Mouse (Mus musculus): Measurements from ENCODE around the gene Hoxd3. TPM values are rescaled to one million over a fixed set of nuclear protein-coding genes. Genes with fewer than 3 reads are reported as not detected.

Hoxd3 gene
- polyA plus RNA-seq, 1 experiment from 2014 or later = not detected

GRCm38 (mm10) chr2:74720384-74720783 lies 8.7 kb downstream of the Hoxd3 start:
- no peak overlapping the region for H3K9ac ChIP-seq (replicated peaks)
- no peak overlapping the region for H3K4me2 ChIP-seq (replicated peaks)
- no peak overlapping the region for H3K27ac ChIP-seq (replicated peaks)
- ATAC-seq (ENCODE audit: low FRiP score, low read depth) = no peak
- no peak overlapping the region for H3K4me3 ChIP-seq
- H3K4me1 ChIP-seq = peaks cover 4% of the 10 kb centered on the region; the same call in 1 of the 2 replicates
- WGBS = 5% methylated on average over 2 of the region's 2 CpGs
- H3K27me3 ChIP-seq = peaks cover 100% of the 10 kb centered on the region
- no peaks in the 10 kb centered on the region for H3K36me3 ChIP-seq
- no peaks in the 10 kb centered on the region for H3K9me3 ChIP-seq

- ATAC-seq (ENCODE audit: low FRiP score, low read depth) = no peak
- Histone ChIP-seq H3K9me3 (no peaks in the 10 kb centered on the region), H3K9ac (replicated peaks) (no peak overlapping the region), H3K36me3 (no peaks in the 10 kb centered on the region), H3K27me3 (peaks cover 100% of the 10 kb centered on the region), H3K27ac (replicated peaks) (no peak overlapping the region), H3K4me3 (no peak overlapping the region), H3K4me2 (replicated peaks) (no peak overlapping the region), H3K4me1 (peaks cover 1% of the 10 kb centered on the region; the same call in 1 of the 2 replicates)
- 0% methylated on average over 5 of the region's 5 CpGs for WGBS
These were observed 9.3 kb downstream of the Hoxd3 start for GRCm38 (mm10) chr2:74720955-74721491.

GRCm38 (mm10) chr2:74721882-74722281 lies 10.2 kb downstream of the Hoxd3 start:
- Histone ChIP-seq H3K4me1 (no peaks in the 10 kb centered on the region), H3K27me3 (peaks cover 100% of the 10 kb centered on the region), H3K27ac (replicated peaks) (no peak overlapping the region), H3K9ac (replicated peaks) (no peak overlapping the region), H3K9me3 (no peaks in the 10 kb centered on the region), H3K36me3 (no peaks in the 10 kb centered on the region), H3K4me2 (replicated peaks) (no peak overlapping the region), H3K4me3 (no peak overlapping the region)
- ATAC-seq (ENCODE audit: low FRiP score, low read depth) = no peak
- 3% methylated on average over 6 of the region's 6 CpGs for WGBS

- Histone ChIP-seq H3K27ac (replicated peaks) (no peak overlapping the region), H3K9me3 (no peaks in the 10 kb centered on the region), H3K4me1 (0 out of 2 replicates have a peak, but pooled peaks cover 5% of the 10 kb centered on the region), H3K4me2 (replicated peaks) (no peak overlapping the region), H3K27me3 (peaks cover 100% of the 10 kb centered on the region), H3K9ac (replicated peaks) (no peak overlapping the region), H3K36me3 (no peaks in the 10 kb centered on the region), H3K4me3 (no peak overlapping the region)
- ATAC-seq (ENCODE audit: low FRiP score, low read depth) = no peak
- 5% methylated on average over 8 of the region's 8 CpGs for WGBS
These were observed 11.2 kb downstream of the Hoxd3 start for GRCm38 (mm10) chr2:74722949-74723348.

- Histone ChIP-seq H3K9me3 (no peaks in the 10 kb centered on the region), H3K4me1 (0 out of 2 replicates have a peak, but pooled peaks cover 5% of the 10 kb centered on the region), H3K27ac (replicated peaks) (no peak overlapping the region), H3K9ac (replicated peaks) (no peak overlapping the region), H3K36me3 (no peaks in the 10 kb centered on the region), H3K4me3 (no peak overlapping the region), H3K27me3 (peaks cover 100% of the 10 kb centered on the region), H3K4me2 (replicated peaks) (no peak overlapping the region)
- WGBS = 6% methylated on average over 7 of the region's 7 CpGs
- no peak for ATAC-seq (ENCODE audit: low FRiP score, low read depth)
These were observed 12.7 kb downstream of the Hoxd3 start for GRCm38 (mm10) chr2:74724244-74725015.

- no peak overlapping the region for H3K4me2 ChIP-seq (replicated peaks)
- no peak overlapping the region for H3K4me3 ChIP-seq
- 0 out of 2 replicates have a peak, but pooled peaks cover 5% of the 10 kb centered on the region for H3K4me1 ChIP-seq
- no peaks in the 10 kb centered on the region for H3K36me3 ChIP-seq
- no peak overlapping the region for H3K9ac ChIP-seq (replicated peaks)
- H3K27me3 ChIP-seq = peaks cover 99% of the 10 kb centered on the region
- WGBS = 2% methylated on average over 17 of the region's 17 CpGs
- H3K9me3 ChIP-seq = no peaks in the 10 kb centered on the region
- H3K27ac ChIP-seq (replicated peaks) = no peak overlapping the region
- no peak for ATAC-seq (ENCODE audit: low FRiP score, low read depth)
These were observed 13.4 kb downstream of the Hoxd3 start for GRCm38 (mm10) chr2:74725171-74725570.

GRCm38 (mm10) chr2:74726551-74726950 lies 14.8 kb downstream of the Hoxd3 start, which contains the start of gene Gm28230:
Gene Gm28230, plus strand, starts transcription at chr2:74726728.
- no peak within 1 kb of the TSS for H3K27ac ChIP-seq (replicated peaks)
- 2% methylated on average over 5 of the region's 5 CpGs for WGBS

GRCm38 (mm10) chr2:74726973-74727639 lies 15.4 kb downstream of the Hoxd3 start:
- H3K9ac ChIP-seq (replicated peaks) = no peak overlapping the region
- peak overlapping the region; percentile 14; the same call in 1 of the 2 replicates for H3K4me3 ChIP-seq
- peaks cover 99% of the 10 kb centered on the region for H3K27me3 ChIP-seq
- peak overlapping the region; percentile 14; the same call in 1 of the 2 replicates for H3K4me2 ChIP-seq (replicated peaks)
- under 1% methylated on average over 43 of the region's 43 CpGs for WGBS
- no peaks in the 10 kb centered on the region for H3K36me3 ChIP-seq
- no peak for ATAC-seq (ENCODE audit: low FRiP score, low read depth)
- H3K9me3 ChIP-seq = no peaks in the 10 kb centered on the region
- H3K4me1 ChIP-seq = 0 out of 2 replicates have a peak, but pooled peaks cover 5% of the 10 kb centered on the region
- H3K27ac ChIP-seq (replicated peaks) = no peak overlapping the region

More at GRCm38 (mm10) chr2:74726551-74726950, 14.8 kb downstream of the Hoxd3 start, which contains the start of gene Gm28230:
- peak within 1 kb of the TSS; percentile 14; the same call in 1 of the 2 replicates for H3K4me3 ChIP-seq
- H3K27me3 ChIP-seq = peaks cover 99% of the 10 kb centered on the region
- H3K4me2 ChIP-seq (replicated peaks) = peak within 1 kb of the TSS; percentile 14; the same call in 1 of the 2 replicates
- H3K36me3 ChIP-seq = no peaks in the 10 kb centered on the region
- H3K4me1 ChIP-seq = 0 out of 2 replicates have a peak, but pooled peaks cover 5% of the 10 kb centered on the region
- no peak for ATAC-seq (ENCODE audit: low FRiP score, low read depth)
- H3K9me3 ChIP-seq = no peaks in the 10 kb centered on the region
- H3K9ac ChIP-seq (replicated peaks) = no peak within 1 kb of the TSS

- ATAC-seq (ENCODE audit: low FRiP score, low read depth) = no peak
These were observed 16.0 kb downstream of the Hoxd3 start for GRCm38 (mm10) chr2:74727640-74728302.

GRCm38 (mm10) chr2:74728303-74728680 lies 16.6 kb downstream of the Hoxd3 start:
- H3K4me2 ChIP-seq (replicated peaks) = no peak overlapping the region
- WGBS = 2% methylated on average over 13 of the region's 13 CpGs
- no peaks in the 10 kb centered on the region for H3K36me3 ChIP-seq
- no peak overlapping the region for H3K4me3 ChIP-seq
- no peak overlapping the region for H3K27ac ChIP-seq (replicated peaks)
- H3K27me3 ChIP-seq = peaks cover 99% of the 10 kb centered on the region
- no peaks in the 10 kb centered on the region for H3K9me3 ChIP-seq
- ATAC-seq (ENCODE audit: low FRiP score, low read depth) = no peak
- H3K4me1 ChIP-seq = peaks cover 9% of the 10 kb centered on the region; the same call in 1 of the 2 replicates
- H3K9ac ChIP-seq (replicated peaks) = no peak overlapping the region

More at GRCm38 (mm10) chr2:74727640-74728302, 16.0 kb downstream of the Hoxd3 start:
- Histone ChIP-seq H3K4me3 (peak overlapping the region; percentile 14; the same call in 1 of the 2 replicates), H3K4me2 (replicated peaks) (peak overlapping the region; percentile 14; the same call in 1 of the 2 replicates), H3K9me3 (no peaks in the 10 kb centered on the region), H3K4me1 (peaks cover 9% of the 10 kb centered on the region; the same call in 1 of the 2 replicates), H3K27me3 (peaks cover 99% of the 10 kb centered on the region), H3K36me3 (no peaks in the 10 kb centered on the region), H3K9ac (replicated peaks) (no peak overlapping the region), H3K27ac (replicated peaks) (no peak overlapping the region)
- WGBS = 2% methylated on average over 25 of the region's 25 CpGs

GRCm38 (mm10) chr2:74730331-74730730 lies 18.6 kb downstream of the Hoxd3 start:
- ATAC-seq (ENCODE audit: low FRiP score, low read depth) = no peak
- WGBS = 3% methylated on average over 8 of the region's 8 CpGs
- Histone ChIP-seq H3K4me1 (peaks cover 9% of the 10 kb centered on the region; the same call in 1 of the 2 replicates), H3K9ac (replicated peaks) (no peak overlapping the region), H3K27ac (replicated peaks) (no peak overlapping the region), H3K9me3 (no peaks in the 10 kb centered on the region), H3K27me3 (peaks cover 99% of the 10 kb centered on the region), H3K4me3 (no peak overlapping the region), H3K4me2 (replicated peaks) (no peak overlapping the region), H3K36me3 (no peaks in the 10 kb centered on the region)

Data from midbrain, embryonic 12.5 days (tissue).